Mouse (Mus musculus): Measurements from ENCODE around the gene Olfr1136.

Gene Olfr1136

GRCm38 (mm10) chr2:87693847-87694246, at the start of gene Olfr1136:
Gene Olfr1136, minus strand, starts transcription at chr2:87693947.
- no peak for DNase-seq (ENCODE audit: inconsistent ontology term)

- no peak for DNase-seq (ENCODE audit: inconsistent ontology term)
These were observed 49.7 kb upstream of the Olfr1136 start, which contains the start of gene Olfr1140 for GRCm38 (mm10) chr2:87743452-87743851. Gene Olfr1140, plus strand, starts transcription at chr2:87743752.

GRCm38 (mm10) chr2:87739878-87740277, 46.1 kb upstream of the Olfr1136 start, which contains the start of gene Olfr1138:
Gene Olfr1138, minus strand, starts transcription at chr2:87739978.
- DNase-seq (ENCODE audit: inconsistent ontology term) = no peak

- no peak for DNase-seq (ENCODE audit: inconsistent ontology term)
These were observed 19.3 kb upstream of the Olfr1136 start, which contains the start of gene Olfr1137 for GRCm38 (mm10) chr2:87713079-87713478. Gene Olfr1137, minus strand, starts transcription at chr2:87713179.

- no peak for DNase-seq (ENCODE audit: inconsistent ontology term)
These were observed 20.2 kb downstream of the Olfr1136 start, which contains the start of gene Olfr1135 for GRCm38 (mm10) chr2:87673564-87673963. Gene Olfr1135, minus strand, starts transcription at chr2:87673664.

- no peak for DNase-seq (ENCODE audit: inconsistent ontology term)
These were observed 35.4 kb downstream of the Olfr1136 start, which contains the start of gene Olfr1134 for GRCm38 (mm10) chr2:87658360-87658759. Gene Olfr1134, minus strand, starts transcription at chr2:87658460.

GRCm38 (mm10) chr2:87647274-87647673, 46.5 kb downstream of the Olfr1136 start, which contains the start of gene Olfr1133:
Gene Olfr1133, minus strand, starts transcription at chr2:87647374.
- no peak for DNase-seq (ENCODE audit: inconsistent ontology term)

All from Muller cell, postnatal 12 days (primary cell).